Mouse (Mus musculus) MEL (cell line): Measurements from ENCODE around the gene Aldh4a1. TPM values are rescaled to one million over a fixed set of nuclear protein-coding genes. Genes with fewer than 3 reads are reported as not detected.

Experiments used
- DNase-seq: peaks from one replicate; pipeline ENCODE4 v3.0.0; 2011; ENCODE audit warnings: low read depth, low spot score
- H3K27ac ChIP-seq: 2 replicates; pipeline ENCODE4 v1.5.1; 2012; ENCODE audit warnings: low read depth, mild to moderate bottlenecking, control low read depth, low read length, moderate library complexity; ENCODE audit not compliant: control insufficient read depth
- H3K27me3 ChIP-seq, 2 experiments: fragments of 150-350 bp in 1 of 2; sonication (generic) in 1 of 2; 2 replicates each; pipeline ENCODE4 v1.6.1; 2012; ENCODE audit warnings: low read length in 2 of 2, mild to moderate bottlenecking in 2 of 2, improper control_type of control experiment in 1 of 2, moderate library complexity in 1 of 2; ENCODE audit not compliant: insufficient read depth in 2 of 2, control insufficient read depth in 1 of 2
- H3K36me3 ChIP-seq, 2 experiments: 2 replicates each; pipeline ENCODE4 v1.6.1; 2012 to 2014; ENCODE audit warnings: low read length in 2 of 2, improper control_type of control experiment in 1 of 2, inconsistent platforms in 1 of 2, mild to moderate bottlenecking in 1 of 2; ENCODE audit not compliant: insufficient read depth in 2 of 2, control insufficient read depth in 1 of 2
- H3K4me1 ChIP-seq, 2 experiments: fragments of 150-350 bp in 1 of 2; sonication (generic) in 1 of 2; 2 replicates each; pipeline ENCODE4 v1.6.1; 2012; ENCODE audit warnings: low read length in 2 of 2, improper control_type of control experiment in 1 of 2, mild to moderate bottlenecking in 1 of 2; ENCODE audit not compliant: insufficient read depth in 2 of 2, control insufficient read depth in 1 of 2
- H3K4me3 ChIP-seq, 2 experiments: fragments of 150-350 bp in 1 of 2; sonication (generic) in 1 of 2; 2 replicates each; pipeline ENCODE4 v1.5.1; 2012; ENCODE audit warnings: low read depth in 2 of 2, low read length in 2 of 2, mild to moderate bottlenecking in 2 of 2, moderate library complexity in 2 of 2, control low read depth in 1 of 2, improper control_type of control experiment in 1 of 2; ENCODE audit not compliant: control insufficient read depth in 1 of 2, insufficient read depth in 1 of 2
- H3K79me2 ChIP-seq: 2 replicates; pipeline ENCODE4 v1.6.1; 2012; ENCODE audit warnings: mild to moderate bottlenecking, low read length, moderate library complexity; ENCODE audit not compliant: control insufficient read depth, poor library complexity, insufficient read depth
- H3K9ac ChIP-seq: 2 replicates; pipeline ENCODE4 v1.6.1; 2012; ENCODE audit warnings: low read depth, mild to moderate bottlenecking, control low read depth, low read length, moderate library complexity; ENCODE audit not compliant: control insufficient read depth, poor library complexity, severe bottlenecking
- H3K9me3 ChIP-seq: fragments of 150-350 bp; sonication (generic); replicated peaks from 2 replicates; pipeline ENCODE4 v1.6.1; 2012; ENCODE audit warnings: mild to moderate bottlenecking, low read length, improper control_type of control experiment, moderate library complexity; ENCODE audit not compliant: insufficient read depth
- CHD1 ChIP-seq: IDR thresholded peaks from 2 replicates; pipeline ENCODE4 v1.6.1; 2012; ENCODE audit warnings: low read depth, mild to moderate bottlenecking, inconsistent platforms, low read length, improper control_type of control experiment
- CHD2 ChIP-seq: IDR thresholded peaks from 2 replicates; pipeline ENCODE4 v1.6.1; 2011; ENCODE audit warnings: low read length, improper control_type of control experiment
- CTCF ChIP-seq, 3 experiments: IDR thresholded peaks in 2 of 3; conservative IDR thresholded peaks in 1 of 3; 2 replicates each; pipeline ENCODE4 v1.5.1; 2011 to 2012; ENCODE audit warnings: low read length in 3 of 3, low read depth in 2 of 3, mild to moderate bottlenecking in 2 of 3, improper control_type of control experiment in 1 of 3, inconsistent platforms in 1 of 3, mixed read lengths in 1 of 3, moderate library complexity in 1 of 3; ENCODE audit not compliant: control insufficient read depth in 1 of 3, insufficient read depth in 1 of 3, poor library complexity in 1 of 3, severe bottlenecking in 1 of 3
- E2F4 ChIP-seq: IDR thresholded peaks from 2 replicates; pipeline ENCODE4 v1.6.1; 2011; ENCODE audit warnings: low read depth, low read length, improper control_type of control experiment, borderline replicate concordance
- ELF1 ChIP-seq: IDR thresholded peaks from 2 replicates; pipeline ENCODE4 v1.6.1; 2014; ENCODE audit warnings: low read depth, mild to moderate bottlenecking, inconsistent platforms, low read length, improper control_type of control experiment, moderate library complexity
- EP300 ChIP-seq, 2 experiments: IDR thresholded peaks; 2 replicates each; pipeline ENCODE4 v1.6.1; 2011; ENCODE audit warnings: improper control_type of control experiment in 2 of 2, low read length in 2 of 2, low read depth in 1 of 2, mild to moderate bottlenecking in 1 of 2
- GATA1 ChIP-seq: IDR thresholded peaks from 2 replicates; pipeline ENCODE4 v1.6.1; 2011; ENCODE audit warnings: low read depth, low read length, improper control_type of control experiment
- KAT2A ChIP-seq: conservative IDR thresholded peaks from 2 replicates; pipeline ENCODE4 v1.6.1; 2012; ENCODE audit warnings: low read depth, low read length, improper control_type of control experiment, inconsistent platforms
- MAFK ChIP-seq: IDR thresholded peaks from 2 replicates; pipeline ENCODE4 v1.6.1; 2011; ENCODE audit warnings: low read depth, mild to moderate bottlenecking, low read length, improper control_type of control experiment, borderline replicate concordance
- MAX ChIP-seq: IDR thresholded peaks from 2 replicates; pipeline ENCODE4 v1.6.1; 2011; ENCODE audit warnings: low read length, improper control_type of control experiment
- MXI1 ChIP-seq: IDR thresholded peaks from 2 replicates; pipeline ENCODE4 v1.6.1; 2011; ENCODE audit warnings: mild to moderate bottlenecking, low read depth, low read length, improper control_type of control experiment
- NELFE ChIP-seq: IDR thresholded peaks from 2 replicates; pipeline ENCODE4 v1.6.1; 2011; ENCODE audit warnings: low read depth, low read length, improper control_type of control experiment
- NRF1 ChIP-seq: IDR thresholded peaks from 2 replicates; pipeline ENCODE4 v1.6.1; 2014; ENCODE audit warnings: low read depth, mild to moderate bottlenecking, inconsistent platforms, low read length, improper control_type of control experiment, moderate library complexity; ENCODE audit not compliant: poor library complexity, insufficient read depth, severe bottlenecking
- POLR2AphosphoS5 ChIP-seq: IDR thresholded peaks from 2 replicates; pipeline ENCODE4 v1.6.1; 2012; ENCODE audit warnings: low read depth, borderline replicate concordance, mild to moderate bottlenecking, inconsistent platforms, low read length, moderate library complexity, mixed read lengths
- RAD21 ChIP-seq: IDR thresholded peaks from 2 replicates; pipeline ENCODE4 v1.6.1; 2011; ENCODE audit warnings: mild to moderate bottlenecking, low read depth, low read length, improper control_type of control experiment
- RCOR1 ChIP-seq: IDR thresholded peaks from 2 replicates; pipeline ENCODE4 v1.6.1; 2012; ENCODE audit warnings: low read depth, mild to moderate bottlenecking, inconsistent platforms, low read length, improper control_type of control experiment
- SMC3 ChIP-seq: IDR thresholded peaks from 2 replicates; pipeline ENCODE4 v1.6.1; 2011; ENCODE audit warnings: low read depth, low read length, improper control_type of control experiment
- TBP ChIP-seq: IDR thresholded peaks from 2 replicates; pipeline ENCODE4 v1.8.0; 2011; ENCODE audit warnings: low read depth, low read length, improper control_type of control experiment
- TCF12 ChIP-seq: IDR thresholded peaks from 2 replicates; pipeline ENCODE4 v1.6.1; 2014; ENCODE audit warnings: low read depth, mild to moderate bottlenecking, inconsistent platforms, low read length, improper control_type of control experiment, moderate library complexity
- UBTF ChIP-seq: IDR thresholded peaks from 2 replicates; pipeline ENCODE4 v1.6.1; 2012; ENCODE audit warnings: low read depth, mild to moderate bottlenecking, inconsistent platforms, low read length, improper control_type of control experiment, moderate library complexity, borderline replicate concordance; ENCODE audit not compliant: insufficient read depth
- USF2 ChIP-seq, 2 experiments: IDR thresholded peaks; 2 replicates each; pipeline ENCODE4 v1.6.1; 2011 to 2012; ENCODE audit warnings: improper control_type of control experiment in 2 of 2, low read length in 2 of 2, borderline replicate concordance in 1 of 2, inconsistent platforms in 1 of 2, low read depth in 1 of 2, mild to moderate bottlenecking in 1 of 2; ENCODE audit not compliant: insufficient read depth in 1 of 2
- ZKSCAN1 ChIP-seq: IDR thresholded peaks from 2 replicates; pipeline ENCODE4 v1.6.1; 2012; ENCODE audit warnings: low read depth, mild to moderate bottlenecking, inconsistent platforms, low read length, improper control_type of control experiment, moderate library complexity
- ZMIZ1 ChIP-seq: IDR thresholded peaks from 2 replicates; pipeline ENCODE4 v1.6.1; 2012; ENCODE audit warnings: low read depth, mild to moderate bottlenecking, inconsistent platforms, low read length, improper control_type of control experiment, moderate library complexity
- ZNF384 ChIP-seq: IDR thresholded peaks from 2 replicates; pipeline ENCODE4 v1.6.1; 2012; ENCODE audit warnings: low read depth, mild to moderate bottlenecking, inconsistent platforms, low read length, improper control_type of control experiment
- polyA plus RNA-seq, 2 experiments: library from polyadenylated mRNA; stranded (reverse) in 1 of 2; unstranded in 1 of 2; fragments of >175 nt in 1 of 2; fragments of >200 nt in 1 of 2; gene quantifications; 2 replicates each; pipeline versions ENCODE4 v1.2.1 to v1.2.4; 2012; ENCODE audit warnings: low replicate concordance in 2 of 2, low read depth in 1 of 2; ENCODE audit not compliant: insufficient read length in 2 of 2, insufficient read depth in 1 of 2, missing spikeins in 1 of 2
- total RNA-seq: library from RNA; depleted of rRNA; stranded (reverse); fragments of 300-350 nt; gene quantifications from 2 replicates; pipeline ENCODE4 v1.2.3, GENCODE M21; 2012

Gene Aldh4a1
- total and polyA plus RNA-seq, 3 experiments: 11.7 to 12.3 TPM; not detected in 1

GRCm38 (mm10) chr4:139643972-139644371, 21.3 kb downstream of the Aldh4a1 start:
- Histone ChIP-seq H3K4me1 (peaks cover 0 to 4% of the 10 kb centered on the region in 2 experiments; a peak in 1 of 4 replicates), H3K9me3 (no peaks in the 10 kb centered on the region), H3K27me3 (no peaks in the 10 kb centered on the region), H3K27ac (no peak overlapping the region), H3K36me3 (no peaks in the 10 kb centered on the region; a peak in 1 of 4 replicates), H3K4me3 (no peak overlapping the region), H3K79me2 (no peaks in the 10 kb centered on the region), H3K9ac (no peak overlapping the region)
- TF ChIP-seq MAFK: no peak
- TF ChIP-seq RCOR1: no peak
- TF ChIP-seq KAT2A: no peak
- no peak for TF ChIP-seq MAX
- TF ChIP-seq USF2 (IDR thresholded peaks at IDR 0.05; ENCODE audit: borderline replicate concordance in 1 of 2, insufficient read depth in 1 of 2, low read depth in 1 of 2, low read length in 2 of 2): no peak
- no peak for TF ChIP-seq TBP
- peak; percentile 68 for TF ChIP-seq RAD21
- no peak for TF ChIP-seq ZMIZ1
- no peak for TF ChIP-seq CHD2
- no peak for TF ChIP-seq ZNF384
- no peak for TF ChIP-seq E2F4
- TF ChIP-seq SMC3: peak; percentile 52
- no peak for TF ChIP-seq EP300 (IDR thresholded peaks at IDR 0.05; ENCODE audit: low read depth in 1 of 2, low read length in 2 of 2)
- no peak for TF ChIP-seq NELFE
- no peak for TF ChIP-seq ZKSCAN1
- no peak for TF ChIP-seq TCF12
- peak; percentile 71 to 93 (median 85) for TF ChIP-seq CTCF (IDR thresholded peaks at IDR 0.05 in 2 of 3, conservative IDR thresholded peaks at IDR 0.05 in 1 of 3; ENCODE audit: control insufficient read depth in 1 of 3, insufficient read depth in 1 of 3, low read depth in 2 of 3, low read length in 3 of 3, poor library complexity in 1 of 3, severe bottlenecking in 1 of 3)
- no peak for TF ChIP-seq GATA1
- no peak for TF ChIP-seq CHD1
- no peak for TF ChIP-seq POLR2AphosphoS5
- TF ChIP-seq MXI1: no peak
- TF ChIP-seq UBTF: no peak
- TF ChIP-seq ELF1: no peak
- no peak for TF ChIP-seq NRF1
- peak; percentile 69 for DNase-seq
